ENCODE assay signal across 20 mouse cellular contexts in genomic region chr8:98294975-98295374, GRCm38 (mm10).
DNase-seq lines count a peak whose midpoint lies in the region; ATAC-seq and TF ChIP-seq lines count a peak whose summit lies in the region.
"Had no signal": no experiment of that assay in that cellular context is flagged by ENCODE, and none has a peak within 500 bp of the region (broad histone marks: within the 10 kb centered on the region; RNA-seq: fewer than 3 reads in every experiment).

No protein-coding gene starts in this region.

- 51% methylated on average over 7 of the region's 7 CpGs for WGBS in kidney, adult 2 months
- 24% methylated on average over 7 of the region's 7 CpGs for WGBS in forebrain, embryonic 15.5 days

- H3K4me3 ChIP-seq in kidney, adult 2 months (ENCODE audit: insufficient read depth, low read depth, low read length), result no peak overlapping the region
- no peak overlapping the region for H3K4me3 ChIP-seq in forebrain, embryonic 15.5 days
- H3K4me3 ChIP-seq: limb, embryonic 10.5 days; liver, embryonic 12.5 days; megakaryocyte, embryonic 14.5 days had no signal

- TF ChIP-seq POLR2A in kidney, adult 2 months (IDR thresholded peaks at IDR 0.05; ENCODE audit: low read depth, low read length), result no peak

- no peaks in the 10 kb centered on the region for H3K27me3 ChIP-seq in kidney, adult 2 months (replicated peaks; ENCODE audit: control insufficient read depth, insufficient read depth, low read length)
- H3K27me3 ChIP-seq in forebrain, embryonic 15.5 days, result no peaks in the 10 kb centered on the region
- H3K27me3 ChIP-seq: CH12.LX; liver, embryonic 12.5 days; megakaryocyte, embryonic 14.5 days had no signal

- no peak overlapping the region for H3K27ac ChIP-seq in kidney, adult 2 months (ENCODE audit: insufficient read depth, low read depth, low read length)
- no peak overlapping the region for H3K27ac ChIP-seq in forebrain, embryonic 15.5 days (replicated peaks)
- H3K27ac ChIP-seq: hindbrain, embryonic 14.5 days; limb, embryonic 10.5 days; liver, embryonic 12.5 days had no signal

- H3K9me3 ChIP-seq in forebrain, embryonic 15.5 days, result no peaks in the 10 kb centered on the region
- H3K9me3 ChIP-seq: limb, embryonic 10.5 days; liver, embryonic 12.5 days had no signal

- ATAC-seq in forebrain, embryonic 15.5 days (replicated peaks), result peak; percentile 87
- ATAC-seq: activated CD4-positive, CD25-positive, alpha-beta regulatory T cell, adult 4 months; liver, embryonic 12.5 days; lung, postnatal 0 days had no signal

- no peaks in the 10 kb centered on the region for H3K36me3 ChIP-seq in kidney, adult 2 months (ENCODE audit: control insufficient read depth, insufficient read depth, low read length)
- no peaks in the 10 kb centered on the region for H3K36me3 ChIP-seq in forebrain, embryonic 15.5 days
- H3K36me3 ChIP-seq: limb, embryonic 10.5 days; liver, embryonic 12.5 days had no signal

- H3K9ac ChIP-seq in forebrain, embryonic 15.5 days (replicated peaks), result no peak overlapping the region
- H3K9ac ChIP-seq: hindbrain, embryonic 14.5 days; liver, embryonic 12.5 days had no signal

- TF ChIP-seq CTCF in kidney, adult 2 months (conservative IDR thresholded peaks at IDR 0.05; ENCODE audit: insufficient read depth, insufficient read length, low read depth, low read length), result no peak

- H3K4me2 ChIP-seq in forebrain, embryonic 15.5 days (replicated peaks), result no peak overlapping the region
- H3K4me2 ChIP-seq: hindbrain, embryonic 14.5 days; liver, embryonic 12.5 days had no signal

- no peaks in the 10 kb centered on the region for H3K4me1 ChIP-seq in kidney, adult 2 months (ENCODE audit: control insufficient read depth, insufficient read depth, low read length)
- peaks cover 3% of the 10 kb centered on the region for H3K4me1 ChIP-seq in forebrain, embryonic 15.5 days
- H3K4me1 ChIP-seq: limb, embryonic 10.5 days; liver, embryonic 12.5 days; megakaryocyte, embryonic 14.5 days had no signal

- peak; percentile 10 for DNase-seq in embryo, embryonic 11 days
- no peak for DNase-seq in embryo, embryonic 9.5 days (ENCODE audit: extremely low spot score)
- peak; percentile 4 for DNase-seq in kidney, postnatal 10 days
- no peak for DNase-seq in kidney, adult 2 months
- peak; percentile 37 for DNase-seq in retina, embryonic 14.5 days (ENCODE audit: low spot score)
- no peak for DNase-seq in gastrocnemius, postnatal 4 days (ENCODE audit: low spot score in 2 of 2)
- no peak for DNase-seq in adrenal gland, adult (ENCODE audit: inconsistent age in 2 of 2, low spot score in 1 of 2)
- DNase-seq: cerebellum, adult 11 months; cerebellum, postnatal 36 days; kidney, adult 11 months; layer of hippocampus, postnatal 36 days; thymus, postnatal 14 days had no signal

Comparison
In these comparisons a context has a peak if more than half of its experiments do, and no peak if none do; other contexts are left out.
1. DNase-seq: peak in embryo, embryonic 11 days (single experiment), kidney, postnatal 10 days (single experiment) and retina, embryonic 14.5 days (single experiment); none in embryo, embryonic 9.5 days (single experiment), kidney, adult 2 months (single experiment), gastrocnemius, postnatal 4 days (0 of 2) and adrenal gland, adult (0 of 2).